Mouse (Mus musculus): ENCODE measurements at regions not wholly inside any gene's neighbourhood (a gene's known extent, or its start where the extent isn't known, plus 50 kb on each side); places are given as distances from the start of the nearest gene placed in this dataset.

DNA sequence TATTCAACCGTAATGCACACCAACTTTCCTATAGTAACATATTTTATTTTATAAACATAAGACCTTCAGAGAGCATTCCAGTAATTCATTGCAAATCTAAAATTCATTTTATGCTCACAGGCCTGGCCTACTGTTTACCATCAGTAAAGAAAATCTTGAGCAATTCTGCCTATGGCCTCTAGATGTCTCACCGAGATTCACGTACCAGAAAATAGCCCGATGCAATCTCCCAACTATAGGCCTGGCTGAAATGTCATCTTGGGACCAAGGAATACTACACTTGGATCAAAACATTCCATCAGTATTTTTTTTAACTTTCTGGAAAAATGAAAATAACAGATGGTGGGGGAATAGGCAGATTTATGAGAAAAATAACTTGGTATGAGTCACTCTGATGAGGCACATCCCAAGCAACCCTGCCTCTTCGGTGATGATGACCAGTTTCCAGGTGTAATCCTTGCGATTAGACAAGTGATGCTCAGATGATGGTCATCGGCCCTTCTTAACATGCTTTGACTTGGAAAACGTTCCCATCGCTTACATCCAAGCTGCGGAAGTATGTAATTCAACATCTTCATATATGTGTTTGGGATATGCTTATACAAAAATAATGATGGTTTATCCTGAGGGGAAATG lies 439.9 kb downstream of the Nyap2 start:
- peak; percentile 20 for DNase-seq

DNA sequence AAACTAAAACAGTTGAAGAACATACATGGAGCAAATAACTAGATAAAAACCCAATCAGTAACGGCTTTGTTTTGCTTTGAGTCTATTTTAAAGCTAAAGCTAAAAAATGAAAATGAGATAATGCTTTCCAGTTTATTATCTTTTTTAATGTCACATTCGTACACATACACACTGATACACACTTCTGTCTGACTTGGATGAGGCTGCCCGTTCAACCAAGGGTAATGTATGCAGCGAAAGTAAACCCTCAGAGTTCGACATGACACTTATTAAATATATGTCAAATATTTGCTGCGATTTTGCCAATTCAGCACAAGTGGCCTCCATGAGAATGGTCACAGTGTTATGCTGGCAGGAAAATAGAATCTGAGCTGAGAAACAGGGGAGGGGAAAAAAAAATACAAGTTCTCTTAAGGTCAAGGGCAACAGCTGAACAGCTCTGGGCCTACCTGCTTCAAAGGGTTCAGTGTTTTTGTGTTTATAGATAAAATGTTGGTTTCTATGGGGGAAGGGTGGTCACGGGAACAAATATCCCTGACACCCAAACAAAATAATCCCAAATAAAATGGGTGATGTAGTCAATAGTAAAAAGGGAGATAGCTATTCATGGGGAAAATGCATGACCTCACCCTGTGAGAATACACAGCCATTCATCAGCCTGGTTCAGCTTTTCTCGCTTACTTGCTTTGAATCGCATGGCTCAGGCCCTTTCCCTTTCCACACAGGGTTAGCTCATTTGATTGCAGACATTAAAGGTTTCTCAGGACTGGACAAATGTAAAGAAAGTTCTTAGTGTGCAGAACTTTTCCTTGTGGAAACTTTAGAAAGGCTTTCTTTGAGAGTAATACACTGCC lies 443.9 kb downstream of the Nyap2 start:
- peak; percentile 7 for DNase-seq

DNA sequence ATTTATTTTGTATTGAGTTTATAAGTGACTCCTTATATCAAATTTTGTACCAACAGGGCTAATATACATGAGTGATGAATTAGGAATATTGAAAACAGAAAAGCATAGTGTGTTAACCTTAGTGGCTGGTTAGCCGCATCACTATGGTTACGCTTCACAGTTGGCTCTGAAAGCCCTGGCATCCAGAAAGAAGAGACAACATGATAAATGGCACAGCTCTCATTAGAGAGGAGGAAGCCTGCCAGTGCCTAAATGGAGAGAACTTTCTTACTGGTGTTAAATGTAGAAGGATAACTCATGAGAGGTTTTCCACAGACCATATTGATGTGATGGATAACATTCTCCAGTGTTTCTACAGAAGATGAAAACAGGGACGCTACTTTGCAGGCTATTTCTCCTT lies 446.2 kb downstream of the Nyap2 start:
- DNase-seq = no peak

DNA sequence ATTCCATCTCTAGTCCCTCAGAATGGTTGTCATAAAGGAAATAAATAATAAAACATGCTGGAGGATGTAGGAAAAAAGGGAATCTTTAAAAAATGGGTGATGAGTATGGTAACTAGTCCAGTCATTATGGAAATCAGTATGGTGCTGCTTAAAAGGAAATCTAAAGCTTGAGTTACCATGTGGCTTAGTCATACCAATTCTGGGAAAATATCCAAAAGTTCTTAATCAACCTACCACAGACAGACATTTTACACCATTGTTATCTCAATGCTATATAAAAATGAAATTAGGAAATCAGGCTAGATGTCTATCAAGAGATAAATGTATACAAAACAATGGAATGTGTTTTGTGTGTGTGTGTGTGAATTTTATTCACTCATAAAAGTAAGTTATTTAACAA lies 449.1 kb downstream of the Nyap2 start:
- no peak for DNase-seq

DNA sequence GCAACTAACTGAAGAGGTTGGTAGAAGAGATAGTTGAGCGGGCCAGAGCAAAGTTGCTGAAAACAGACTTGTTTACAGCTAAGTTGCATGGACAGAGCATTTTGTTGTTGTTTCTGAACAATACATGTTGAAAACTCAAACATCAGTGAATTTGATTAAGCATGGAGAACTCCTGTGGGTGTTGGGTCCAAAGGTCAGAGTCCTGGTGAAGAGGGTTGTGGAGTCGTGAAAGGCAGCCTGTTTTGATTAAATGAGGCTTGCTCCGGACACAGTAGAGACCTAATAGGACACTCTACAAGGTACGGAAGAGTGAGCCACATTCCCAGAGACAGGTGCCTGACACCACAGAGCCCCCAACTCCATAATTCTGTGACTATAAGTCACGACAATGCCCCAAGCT lies 461.1 kb downstream of the Nyap2 start:
- no peak for DNase-seq

DNA sequence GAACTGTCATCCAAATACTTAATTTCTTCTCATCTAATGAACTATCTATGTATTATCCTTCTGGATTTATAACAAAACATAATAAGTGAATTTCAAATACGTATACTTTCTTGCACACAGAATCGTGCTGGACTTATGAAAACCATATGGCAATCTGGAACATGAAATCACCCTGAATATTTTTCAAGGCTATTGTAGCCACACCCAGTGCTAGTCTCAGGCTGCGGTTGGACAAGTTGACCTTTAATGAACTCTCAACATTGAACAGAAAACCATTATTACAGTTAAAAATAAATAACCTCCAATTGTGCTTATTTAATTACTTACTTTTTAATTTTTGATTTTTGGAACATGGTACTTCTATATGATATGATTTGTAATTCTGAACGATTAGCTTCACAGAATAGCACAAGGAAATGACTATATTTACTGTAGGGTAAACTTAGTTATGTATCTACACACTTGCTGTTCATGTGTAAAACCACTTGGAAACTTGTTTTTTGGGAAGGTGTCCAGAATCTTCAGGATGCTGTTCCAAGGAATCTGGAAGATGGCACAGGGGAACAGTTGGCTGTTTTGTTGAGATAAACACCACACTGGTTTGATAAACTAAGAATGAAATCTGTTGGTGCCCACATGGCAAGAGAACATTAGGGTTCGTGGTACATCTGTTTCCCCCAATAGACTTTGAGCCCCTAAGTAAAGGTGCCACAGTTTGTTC lies 463.0 kb downstream of the Nyap2 start:
- no peak for DNase-seq

DNA sequence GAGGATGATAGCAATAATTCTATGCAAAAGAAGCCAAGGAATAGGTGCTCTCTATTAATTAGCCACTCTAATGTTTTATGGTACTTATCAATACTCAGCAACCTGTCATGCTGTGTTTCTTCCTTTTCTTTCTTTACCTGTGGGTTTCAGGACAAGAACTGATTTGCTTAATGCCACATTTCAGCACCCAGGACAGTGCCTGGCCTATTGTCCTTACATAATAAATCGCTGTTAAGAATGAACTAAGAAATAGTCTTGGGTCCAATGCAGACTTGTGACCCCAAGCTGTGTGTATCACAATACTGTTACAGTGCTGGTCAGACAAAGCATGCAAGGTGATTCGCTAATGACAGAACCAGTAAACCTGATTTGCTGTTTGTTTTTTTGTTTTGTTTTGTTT lies 472.2 kb downstream of the Nyap2 start:
- peak; percentile 7 for DNase-seq

DNA sequence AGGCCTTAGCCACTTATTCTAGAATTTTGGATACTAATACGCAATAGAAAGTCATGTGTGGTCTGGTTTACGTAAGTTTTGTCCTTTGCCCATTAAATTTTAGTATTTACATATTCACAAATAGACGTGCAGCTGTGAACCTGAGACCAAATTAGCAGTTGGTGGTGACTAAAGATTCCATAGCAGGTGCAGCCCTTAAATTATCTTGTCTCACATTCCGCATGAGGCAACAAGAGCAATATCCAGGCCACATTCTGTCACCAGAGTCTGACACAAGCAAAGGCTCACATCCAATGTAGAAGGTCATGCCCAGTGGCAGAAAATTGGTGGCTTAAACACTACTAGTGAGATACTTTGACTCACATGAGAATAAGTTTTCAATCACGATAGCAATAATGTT lies 473.0 kb downstream of the Nyap2 start:
- no peak for DNase-seq

DNA sequence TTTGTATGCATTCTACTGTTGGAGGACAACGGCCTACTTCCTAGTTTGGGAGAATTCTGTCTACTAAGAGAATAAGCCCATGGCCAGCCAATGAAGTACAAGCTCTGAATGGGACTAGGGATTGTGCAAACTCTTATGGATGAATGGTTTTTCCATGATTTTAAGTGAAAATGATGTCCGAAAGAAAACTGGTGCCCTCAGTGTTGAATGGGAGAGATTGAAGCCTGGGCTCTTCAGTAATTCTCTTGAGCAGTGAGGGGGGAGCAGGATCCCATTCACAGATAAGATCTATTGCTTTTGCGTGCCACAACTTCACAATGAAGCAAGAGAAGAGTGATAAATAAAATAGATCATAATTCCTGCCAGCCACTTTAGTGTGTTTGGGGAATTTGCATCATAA lies 476.0 kb downstream of the Nyap2 start:
- no peak for DNase-seq

DNA sequence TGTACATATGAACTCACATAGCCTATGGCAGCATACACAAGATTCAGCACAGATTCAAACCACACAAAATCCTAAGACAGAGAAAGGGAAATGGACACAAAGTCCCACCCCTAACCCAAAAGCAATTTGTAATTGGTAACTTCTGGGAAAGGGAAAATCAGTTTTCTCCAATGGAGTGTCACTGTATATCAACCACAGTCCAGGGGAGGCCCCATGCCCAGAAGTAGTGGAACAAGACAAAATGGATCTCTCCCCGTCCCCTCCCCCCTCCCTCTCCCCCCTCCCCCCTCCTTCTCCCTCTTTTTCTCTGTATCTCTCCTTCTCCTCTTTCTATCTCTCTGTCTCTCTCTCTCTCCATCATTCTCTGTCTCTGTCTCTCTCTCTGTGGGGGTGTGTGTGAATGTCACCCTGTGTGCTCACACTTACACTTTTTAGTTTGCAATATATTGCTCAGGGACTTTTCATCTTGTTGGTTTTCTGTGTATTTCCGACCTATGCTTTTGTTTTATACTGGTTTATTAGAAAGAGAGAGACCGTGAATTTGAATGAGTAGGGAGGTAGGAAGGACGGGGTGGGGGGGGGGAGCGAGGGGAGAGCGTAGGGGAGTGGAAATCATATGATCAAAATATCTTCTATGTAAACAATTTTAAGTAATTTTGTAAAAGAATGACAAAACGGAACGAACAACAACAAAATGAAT lies 500.4 kb downstream of the Nyap2 start:
- no peak for DNase-seq

DNA sequence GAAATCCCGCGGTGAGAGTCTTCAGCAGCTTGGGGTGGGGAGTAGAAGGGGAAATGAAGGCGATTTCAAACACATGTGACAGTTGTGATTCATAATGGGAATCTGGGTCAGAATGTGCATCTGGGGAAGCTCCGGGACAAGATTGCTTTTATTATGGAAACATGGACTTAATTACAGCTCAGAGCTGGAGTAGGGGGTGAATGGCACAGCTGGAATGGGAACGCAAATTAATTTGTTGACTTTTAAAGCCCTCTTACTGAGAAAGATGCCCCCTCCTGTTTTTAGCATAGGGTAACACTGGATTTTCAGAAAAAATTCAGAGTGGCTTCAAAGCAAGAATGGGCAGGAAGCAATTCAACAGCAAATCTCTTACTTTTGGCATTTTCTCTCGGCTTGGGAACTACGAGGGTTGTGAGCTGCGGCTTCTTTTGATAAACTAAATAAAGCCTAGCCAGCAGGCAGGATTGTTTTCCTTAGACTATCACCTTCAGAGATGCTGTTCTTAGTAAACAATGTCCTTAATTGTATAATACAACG lies 501.0 kb downstream of the Nyap2 start:
- no peak for DNase-seq

DNA sequence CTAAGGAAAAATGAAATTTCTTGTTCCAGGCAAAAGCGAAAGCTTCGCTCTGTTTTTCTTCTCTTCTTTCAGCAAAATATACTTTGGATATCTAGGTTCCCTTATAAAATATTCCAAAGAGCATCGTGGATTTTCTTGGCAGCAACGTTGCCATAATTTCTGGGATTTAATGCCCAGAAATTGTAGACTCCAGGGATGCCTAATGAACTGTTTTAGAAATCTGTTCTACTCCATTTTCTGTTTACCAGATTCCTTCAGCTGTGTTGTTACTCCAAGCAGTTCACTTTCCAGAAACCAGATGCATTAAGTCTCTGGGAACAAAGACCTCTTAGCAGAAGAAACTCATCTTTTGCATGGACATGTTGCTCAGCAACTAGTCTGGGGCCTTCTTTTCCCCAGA lies 504.5 kb downstream of the Nyap2 start:
- no peak for DNase-seq

DNA sequence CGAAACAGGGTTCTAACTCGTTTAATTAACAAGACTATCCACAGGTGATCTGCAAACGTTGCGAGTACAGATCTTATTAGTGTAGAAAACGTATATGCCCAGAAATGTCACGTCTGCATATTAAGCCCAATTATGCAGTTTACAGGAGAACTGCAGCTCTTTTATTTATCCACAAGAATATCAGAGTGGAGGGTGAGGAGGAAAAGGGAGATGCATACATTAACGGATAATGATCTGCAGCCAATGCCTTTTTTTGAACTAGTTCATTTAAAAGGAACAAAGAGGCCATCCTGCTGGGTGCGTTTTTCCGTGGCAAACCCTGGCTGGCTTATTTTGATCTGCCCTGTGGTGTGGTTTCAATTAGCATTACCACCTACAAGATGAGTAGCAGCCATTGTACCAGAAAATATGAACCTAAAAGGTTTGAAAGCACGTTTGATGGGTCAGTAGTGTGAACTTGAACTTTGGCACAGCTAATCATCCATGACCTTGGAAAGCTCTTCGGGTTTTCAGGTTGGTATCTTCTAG lies 511.1 kb downstream of the Nyap2 start:
- DNase-seq = no peak

DNA sequence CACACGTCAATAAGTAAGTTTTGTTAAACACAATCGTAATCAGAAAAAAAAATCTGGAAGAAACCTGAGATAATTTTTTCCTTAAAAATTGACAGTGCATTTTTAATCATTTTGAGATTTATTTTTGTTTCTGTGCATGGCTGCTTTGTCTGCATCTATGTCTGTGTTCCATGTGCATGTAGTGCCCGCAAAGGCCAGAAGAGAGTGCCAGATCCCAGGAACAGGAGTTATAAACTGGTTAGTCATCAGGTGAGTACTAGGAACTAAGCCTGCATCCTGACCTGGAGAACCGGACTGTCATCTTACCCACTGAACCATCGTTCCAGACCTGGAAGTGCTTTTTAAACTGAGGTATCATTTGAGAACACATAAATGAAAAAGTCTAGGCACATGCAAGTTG lies 514.9 kb downstream of the Nyap2 start:
- peak; percentile 18 for DNase-seq

DNA sequence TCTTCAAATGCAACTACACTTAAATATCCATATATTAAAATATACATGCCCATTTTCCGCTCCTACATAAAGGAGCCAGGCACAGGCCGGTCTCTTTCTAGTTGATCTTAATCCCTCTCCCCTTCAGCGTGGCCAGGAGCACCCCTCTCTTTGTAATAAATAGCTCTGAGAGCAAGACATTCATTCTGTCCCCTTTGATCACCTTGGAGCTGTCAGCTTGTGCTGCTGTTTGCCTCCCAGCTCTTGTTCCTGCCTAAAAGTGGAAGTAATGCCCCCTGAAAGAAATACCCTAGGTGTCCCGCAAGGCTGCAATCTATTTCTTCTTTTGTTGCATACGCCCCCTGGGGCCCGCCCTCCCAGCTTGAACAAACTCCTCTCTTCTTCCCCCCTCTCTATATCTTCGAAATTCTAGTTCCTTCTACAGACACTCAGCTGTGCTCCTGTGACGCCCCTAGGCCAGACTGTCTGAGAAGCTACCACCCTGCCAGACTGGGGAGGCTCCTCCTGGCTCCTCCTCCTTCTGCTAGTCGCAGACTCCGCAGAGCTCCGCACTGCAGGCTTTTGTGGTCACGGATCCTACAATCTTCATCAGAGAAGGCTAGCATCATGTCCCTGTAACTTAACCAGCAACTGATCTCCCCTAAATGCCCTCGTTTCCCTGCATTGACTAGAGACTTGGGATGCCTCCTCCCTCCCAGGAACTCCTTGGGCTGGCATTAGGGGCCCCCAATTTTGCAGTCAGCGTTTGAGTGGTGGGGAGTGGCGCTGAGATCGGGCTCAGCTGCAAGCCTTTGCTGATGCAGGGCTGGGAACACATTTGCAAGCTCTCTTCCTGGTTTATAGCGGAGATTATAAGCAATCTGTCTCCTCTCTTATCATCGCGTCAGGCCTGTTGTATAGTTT lies 516.8 kb downstream of the Nyap2 start:
- DNase-seq = peak; percentile 38

DNA sequence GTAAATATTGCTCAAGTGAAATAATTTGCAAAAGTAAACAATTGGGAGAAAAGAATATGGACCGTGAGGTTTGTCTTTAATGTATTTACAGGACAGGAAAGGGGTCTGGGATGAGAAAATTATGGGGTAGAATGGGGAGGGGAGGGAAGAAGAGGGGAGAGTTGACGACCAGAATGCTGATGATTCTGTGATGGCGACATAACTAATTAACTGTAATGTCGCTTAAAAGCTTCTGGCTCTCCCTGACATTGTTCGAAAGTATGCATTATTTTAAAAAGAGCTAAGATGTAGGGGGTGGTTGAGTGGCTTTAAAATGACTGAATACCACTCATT lies 517.4 kb downstream of the Nyap2 start:
- no peak for DNase-seq

DNA sequence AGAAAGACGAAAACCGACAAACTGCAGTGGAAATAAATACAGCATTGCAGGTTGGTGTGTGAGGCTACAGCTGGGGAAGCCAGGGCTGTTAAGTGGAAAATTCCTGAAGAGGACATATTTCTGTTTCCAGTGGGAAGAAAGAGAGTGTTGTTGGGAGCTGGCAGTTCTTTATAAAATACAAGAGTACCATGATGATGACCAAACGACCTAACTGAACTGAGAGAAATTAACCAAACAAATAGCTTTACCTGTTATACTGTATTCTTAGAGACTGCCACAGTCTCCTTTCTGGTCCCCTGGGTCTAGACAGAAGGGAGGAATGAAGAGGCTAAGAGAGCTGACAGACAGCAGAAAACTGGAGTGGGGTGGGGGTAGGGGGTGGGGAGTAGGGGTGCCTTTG lies 517.9 kb downstream of the Nyap2 start:
- DNase-seq = no peak

DNA sequence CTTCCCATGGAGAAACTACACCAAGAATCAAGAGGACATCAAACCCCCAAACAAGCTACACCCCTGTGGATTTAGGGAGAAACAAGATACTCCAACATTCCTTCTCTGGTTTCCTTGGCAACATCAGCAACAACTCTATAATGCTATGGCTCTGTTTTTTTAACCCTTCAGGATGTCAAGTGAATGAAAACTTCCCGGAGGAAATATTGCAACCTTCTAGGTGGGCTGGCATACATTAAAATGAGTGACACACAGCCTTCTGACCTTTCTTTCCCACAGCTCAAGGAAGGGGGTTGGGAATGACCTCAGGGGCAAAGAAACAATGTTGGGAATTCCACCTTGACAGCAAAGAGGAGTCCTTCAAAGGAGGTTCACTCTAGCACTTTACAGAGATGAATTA lies 532.0 kb downstream of the Nyap2 start:
- no peak for DNase-seq

DNA sequence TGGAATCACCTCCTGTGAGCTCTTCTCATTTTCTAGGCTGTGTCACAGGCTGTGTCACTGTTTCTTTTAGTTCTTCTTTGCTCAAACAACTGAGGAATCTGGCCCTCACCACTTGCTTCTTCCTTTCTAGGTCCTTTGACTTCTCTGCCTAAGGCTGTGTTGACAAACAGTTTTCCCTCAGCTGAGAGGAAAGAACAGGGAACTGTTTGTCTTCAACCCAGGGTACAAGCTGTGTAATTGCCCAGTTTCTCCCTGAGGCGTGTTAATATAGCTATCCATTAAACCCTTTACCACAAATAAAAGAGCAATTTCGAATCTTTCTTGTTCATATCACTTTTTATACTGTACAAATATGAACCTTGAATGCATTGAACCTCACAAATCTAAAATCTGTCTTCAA lies 542.1 kb downstream of the Nyap2 start:
- DNase-seq = no peak

DNA sequence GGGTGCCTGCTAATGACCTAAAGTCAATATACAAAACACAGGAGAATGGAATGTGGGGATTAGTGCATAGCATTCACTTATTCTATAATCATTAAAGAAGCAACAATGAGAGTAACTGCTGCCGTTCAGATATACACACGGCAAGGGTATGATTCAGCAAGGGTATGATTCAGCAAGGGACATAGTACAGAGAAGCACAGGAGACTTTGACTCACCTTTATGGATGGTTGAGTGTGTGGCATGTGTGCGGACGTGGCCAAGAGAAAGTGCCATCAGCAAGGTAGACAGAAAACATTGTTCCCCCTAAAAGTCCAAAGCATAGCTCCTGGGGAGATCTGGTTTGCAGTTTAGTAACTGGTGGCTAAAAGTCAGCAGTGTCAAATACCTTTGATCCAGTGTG lies 547.4 kb downstream of the Nyap2 start:
- no peak for DNase-seq

DNA sequence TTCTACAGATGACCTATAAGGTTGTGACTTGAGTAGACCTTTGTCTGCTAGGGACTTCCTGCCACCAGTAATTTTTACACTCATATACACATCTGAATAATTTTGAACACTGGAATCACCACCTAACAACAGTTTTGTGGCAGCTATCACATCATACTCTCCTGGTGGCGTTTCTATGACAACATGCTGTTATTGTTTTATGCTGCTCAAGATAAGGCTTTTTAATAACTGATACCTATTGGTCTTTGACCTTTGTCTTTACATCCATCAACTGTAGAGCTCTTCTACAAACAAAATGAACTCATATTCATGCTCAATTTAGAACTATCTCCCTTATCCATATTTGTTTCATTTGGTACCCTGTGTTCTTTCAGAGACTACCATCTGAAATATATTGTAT lies 556.0 kb downstream of the Nyap2 start:
- no peak for DNase-seq

Data from adrenal gland, postnatal 14 days (tissue).